Mouse (Mus musculus): Measurements from ENCODE around the gene Immp2l. TPM values are rescaled to one million over a fixed set of nuclear protein-coding genes. Genes with fewer than 3 reads are reported as not detected.
"Not testable (repeated sequence)": the region's sequence is repeated elsewhere in the genome, so short reads cannot be mapped to it uniquely, and the experiment has no call there.

The Immp2l gene
- polyA plus RNA-seq, 1 experiment from 2014 or later: 6.9 TPM

- H3K4me2 ChIP-seq (ENCODE audit: low read length); H3K36me3 ChIP-seq (ENCODE audit: control insufficient read depth, insufficient read depth); H3K27ac ChIP-seq (ENCODE audit: low read length); H3K4me1 ChIP-seq (replicated peaks; ENCODE audit: control insufficient read depth, insufficient read depth, low read length); H3K4me3 ChIP-seq (replicated peaks; ENCODE audit: low read length); H3K9ac ChIP-seq (replicated peaks; ENCODE audit: low read depth, low read length); H3K27me3 ChIP-seq (replicated peaks; ENCODE audit: control insufficient read depth, insufficient read depth, low read length); H3K9me3 ChIP-seq (ENCODE audit: control insufficient read depth, low read length): not testable (repeated sequence)
- no CpG with 5 or more reads among the region's 4 CpGs for WGBS
- ATAC-seq: 0 out of 2 replicates have a peak, but pooled peaks have one; percentile 47
Observed at GRCm38 (mm10) chr12:41777762-41778161, 753.9 kb downstream of the Immp2l start.

GRCm38 (mm10) chr12:41793681-41794080 lies 769.8 kb downstream of the Immp2l start:
- not testable (repeated sequence) for H3K36me3 ChIP-seq (ENCODE audit: control insufficient read depth, insufficient read depth); H3K9ac ChIP-seq (replicated peaks; ENCODE audit: low read depth, low read length); H3K9me3 ChIP-seq (ENCODE audit: control insufficient read depth, low read length); H3K27ac ChIP-seq (ENCODE audit: low read length); ATAC-seq; H3K4me1 ChIP-seq (replicated peaks; ENCODE audit: control insufficient read depth, insufficient read depth, low read length); H3K27me3 ChIP-seq (replicated peaks; ENCODE audit: control insufficient read depth, insufficient read depth, low read length); H3K4me2 ChIP-seq (ENCODE audit: low read length); H3K4me3 ChIP-seq (replicated peaks; ENCODE audit: low read length)
- WGBS: 91% methylated on average over 1 of the region's 1 CpGs

DNA sequence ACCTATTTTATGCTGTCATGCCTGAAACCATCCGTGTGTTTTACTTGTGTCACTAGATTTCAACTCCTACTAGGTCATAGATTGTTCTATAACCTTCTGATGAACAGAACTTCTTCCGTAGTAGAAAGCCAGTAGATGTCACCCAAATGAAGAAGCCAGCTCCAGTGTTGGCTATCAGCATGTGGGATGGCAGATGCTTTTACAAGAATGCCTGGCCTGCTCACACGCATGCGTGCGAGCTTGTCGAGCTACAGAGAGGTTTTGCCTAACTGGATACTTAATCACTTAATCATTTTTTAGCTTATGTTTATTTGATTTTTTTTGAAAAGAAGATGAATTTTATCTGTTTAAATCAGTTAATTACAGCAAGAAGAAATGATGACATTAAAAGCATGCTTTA lies 805.6 kb downstream of the Immp2l start:
- H3K9me3 ChIP-seq (ENCODE audit: control insufficient read depth, low read length): no peaks in the 10 kb centered on the region
- H3K4me1 ChIP-seq (replicated peaks; ENCODE audit: control insufficient read depth, insufficient read depth, low read length): no peaks in the 10 kb centered on the region; the same call in 1 of the 2 replicates
- H3K4me3 ChIP-seq (replicated peaks; ENCODE audit: low read length): no peak overlapping the region
- peak; percentile 72 for ATAC-seq
- H3K4me2 ChIP-seq (ENCODE audit: low read length): no peak overlapping the region
- H3K27ac ChIP-seq (ENCODE audit: low read length): no peak overlapping the region
- no peaks in the 10 kb centered on the region for H3K27me3 ChIP-seq (replicated peaks; ENCODE audit: control insufficient read depth, insufficient read depth, low read length)
- WGBS: 65% methylated on average over 6 of the region's 6 CpGs
- no peak overlapping the region for H3K9ac ChIP-seq (replicated peaks; ENCODE audit: low read depth, low read length)
- no peaks in the 10 kb centered on the region for H3K36me3 ChIP-seq (ENCODE audit: control insufficient read depth, insufficient read depth)

- Histone ChIP-seq H3K9ac (replicated peaks; ENCODE audit: low read depth, low read length) (no peak overlapping the region), H3K4me3 (replicated peaks; ENCODE audit: low read length) (no peak overlapping the region), H3K36me3 (ENCODE audit: control insufficient read depth, insufficient read depth) (no peaks in the 10 kb centered on the region), H3K27ac (ENCODE audit: low read length) (no peak overlapping the region), H3K9me3 (ENCODE audit: control insufficient read depth, low read length) (no peaks in the 10 kb centered on the region), H3K4me1 (replicated peaks; ENCODE audit: control insufficient read depth, insufficient read depth, low read length) (no peaks in the 10 kb centered on the region; the same call in 1 of the 2 replicates), H3K27me3 (replicated peaks; ENCODE audit: control insufficient read depth, insufficient read depth, low read length) (no peaks in the 10 kb centered on the region), H3K4me2 (ENCODE audit: low read length) (no peak overlapping the region)
- WGBS: 86% methylated on average over 7 of the region's 7 CpGs
- ATAC-seq: no peak
Observed at GRCm38 (mm10) chr12:41831731-41832130, 807.8 kb downstream of the Immp2l start.

DNA sequence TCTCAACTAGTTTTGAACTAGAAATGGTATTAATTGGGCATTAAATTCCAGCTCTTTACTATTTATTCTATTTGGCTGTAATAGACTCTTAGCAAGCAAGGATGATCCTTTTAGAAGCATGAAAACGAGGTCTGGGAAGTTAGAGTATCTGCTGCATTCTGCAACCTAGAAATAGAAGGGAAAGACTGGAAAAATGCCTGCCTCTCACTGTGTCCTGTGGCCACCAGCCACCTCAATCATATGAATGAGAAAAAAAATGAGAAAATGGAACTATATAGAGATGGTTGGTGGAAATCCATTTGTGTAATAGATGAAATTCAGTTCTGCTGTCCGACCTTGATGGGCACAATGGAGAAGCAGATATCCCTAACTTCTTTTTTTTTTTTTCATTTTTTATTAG lies 810.8 kb downstream of the Immp2l start:
- Histone ChIP-seq H3K9me3 (ENCODE audit: control insufficient read depth, low read length) (no peaks in the 10 kb centered on the region), H3K27me3 (replicated peaks; ENCODE audit: control insufficient read depth, insufficient read depth, low read length) (no peaks in the 10 kb centered on the region), H3K4me3 (replicated peaks; ENCODE audit: low read length) (no peak overlapping the region), H3K4me2 (ENCODE audit: low read length) (no peak overlapping the region), H3K4me1 (replicated peaks; ENCODE audit: control insufficient read depth, insufficient read depth, low read length) (no peaks in the 10 kb centered on the region), H3K27ac (ENCODE audit: low read length) (no peak overlapping the region), H3K9ac (replicated peaks; ENCODE audit: low read depth, low read length) (no peak overlapping the region), H3K36me3 (ENCODE audit: control insufficient read depth, insufficient read depth) (no peaks in the 10 kb centered on the region)
- WGBS: 85% methylated on average over 2 of the region's 2 CpGs
- no peak for ATAC-seq

DNA sequence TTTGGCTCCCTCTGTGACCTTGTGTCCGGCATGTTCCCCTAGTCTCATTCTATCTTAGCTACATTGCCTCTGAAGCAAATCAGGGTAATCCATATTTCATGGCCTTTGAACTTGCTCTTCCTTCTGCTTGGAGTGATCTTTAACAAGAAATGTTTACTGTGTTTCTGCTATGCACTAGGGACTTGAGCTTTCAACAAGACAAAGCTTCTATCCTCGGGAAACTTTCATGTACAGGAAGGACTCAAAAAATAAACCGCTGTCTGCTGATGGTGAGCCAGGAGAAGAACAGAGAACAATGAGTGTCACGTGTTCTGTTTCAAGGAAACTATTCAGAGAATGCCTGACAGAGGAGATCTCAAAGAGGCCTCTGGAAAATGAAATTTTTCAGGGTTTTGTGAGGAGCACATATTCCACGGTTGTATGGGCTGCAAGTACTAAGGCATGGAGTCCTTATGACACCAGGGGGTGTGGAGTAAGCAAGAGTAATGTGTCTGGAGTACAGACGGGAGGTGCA lies 814.5 kb downstream of the Immp2l start:
- no peak overlapping the region for H3K4me3 ChIP-seq (replicated peaks; ENCODE audit: low read length)
- ATAC-seq: no peak
- H3K4me1 ChIP-seq (replicated peaks; ENCODE audit: control insufficient read depth, insufficient read depth, low read length): peaks cover 3% of the 10 kb centered on the region
- no peaks in the 10 kb centered on the region for H3K36me3 ChIP-seq (ENCODE audit: control insufficient read depth, insufficient read depth)
- H3K4me2 ChIP-seq (ENCODE audit: low read length): no peak overlapping the region
- no peak overlapping the region for H3K27ac ChIP-seq (ENCODE audit: low read length)
- H3K9ac ChIP-seq (replicated peaks; ENCODE audit: low read depth, low read length): no peak overlapping the region
- H3K27me3 ChIP-seq (replicated peaks; ENCODE audit: control insufficient read depth, insufficient read depth, low read length): no peaks in the 10 kb centered on the region
- H3K9me3 ChIP-seq (ENCODE audit: control insufficient read depth, low read length): no peaks in the 10 kb centered on the region
- 83% methylated on average over 6 of the region's 6 CpGs for WGBS

DNA sequence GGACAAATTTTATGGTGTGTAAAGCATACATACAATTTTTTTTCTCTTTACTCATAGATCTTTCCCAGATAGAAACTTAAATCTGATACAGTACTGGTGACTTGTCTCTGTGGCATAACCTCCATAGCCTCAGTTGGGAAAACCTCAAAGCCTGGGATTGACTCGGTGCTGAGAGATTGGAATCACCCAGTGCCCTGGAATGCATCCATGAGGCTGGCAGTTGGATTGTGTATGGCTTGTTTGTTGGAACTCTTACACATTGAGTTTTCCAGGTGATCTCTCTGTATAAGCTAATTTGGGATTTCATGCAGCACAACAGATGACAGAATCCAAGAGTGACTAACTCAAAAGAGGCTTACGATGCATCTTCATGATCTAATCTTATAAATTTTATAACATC lies 815.4 kb downstream of the Immp2l start:
- WGBS: 77% methylated on average over 2 of the region's 2 CpGs
- Histone ChIP-seq H3K4me1 (replicated peaks; ENCODE audit: control insufficient read depth, insufficient read depth, low read length) (peaks cover 3% of the 10 kb centered on the region), H3K4me2 (ENCODE audit: low read length) (no peak overlapping the region), H3K9me3 (ENCODE audit: control insufficient read depth, low read length) (no peaks in the 10 kb centered on the region), H3K36me3 (ENCODE audit: control insufficient read depth, insufficient read depth) (no peaks in the 10 kb centered on the region), H3K27ac (ENCODE audit: low read length) (no peak overlapping the region), H3K9ac (replicated peaks; ENCODE audit: low read depth, low read length) (no peak overlapping the region), H3K4me3 (replicated peaks; ENCODE audit: low read length) (no peak overlapping the region), H3K27me3 (replicated peaks; ENCODE audit: control insufficient read depth, insufficient read depth, low read length) (no peaks in the 10 kb centered on the region)
- no peak for ATAC-seq

GRCm38 (mm10) chr12:41842694-41843329 lies 818.9 kb downstream of the Immp2l start:
- peak; percentile 49 for ATAC-seq
- Histone ChIP-seq H3K4me3 (replicated peaks; ENCODE audit: low read length) (no peak overlapping the region), H3K9me3 (ENCODE audit: control insufficient read depth, low read length) (no peaks in the 10 kb centered on the region), H3K27ac (ENCODE audit: low read length) (no peak overlapping the region), H3K4me1 (replicated peaks; ENCODE audit: control insufficient read depth, insufficient read depth, low read length) (peaks cover 3% of the 10 kb centered on the region), H3K36me3 (ENCODE audit: control insufficient read depth, insufficient read depth) (no peaks in the 10 kb centered on the region), H3K9ac (replicated peaks; ENCODE audit: low read depth, low read length) (no peak overlapping the region), H3K4me2 (ENCODE audit: low read length) (no peak overlapping the region), H3K27me3 (replicated peaks; ENCODE audit: control insufficient read depth, insufficient read depth, low read length) (no peaks in the 10 kb centered on the region)
- 23% methylated on average over 6 of the region's 6 CpGs for WGBS

DNA sequence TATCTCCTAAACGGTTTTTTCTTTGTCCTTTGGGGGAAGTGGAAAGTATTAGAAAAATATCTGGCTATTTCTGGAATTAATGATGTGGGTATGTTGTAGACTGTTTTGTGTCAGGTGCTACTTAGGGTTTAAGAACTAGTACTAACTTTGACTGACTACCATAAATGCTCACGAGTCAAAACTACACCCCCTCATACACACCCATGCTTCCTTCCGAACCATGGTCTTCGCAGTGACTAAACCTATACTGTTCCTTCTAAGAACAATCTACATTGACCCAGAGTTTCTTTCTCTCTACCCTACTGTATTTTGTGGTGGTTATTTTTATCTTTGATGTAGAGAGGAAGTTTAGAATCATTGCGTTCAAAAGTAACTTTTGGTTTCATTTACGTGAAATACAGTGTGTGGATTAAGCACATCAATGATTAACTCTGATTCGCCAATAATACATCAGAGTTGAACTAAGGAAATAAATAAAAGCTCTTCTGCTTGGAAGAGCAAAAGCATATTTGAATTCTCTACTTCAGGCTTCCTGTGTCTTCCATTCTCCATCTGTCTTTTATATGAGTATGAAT lies 828.1 kb downstream of the Immp2l start:
- 90% methylated on average over 7 of the region's 7 CpGs for WGBS
- Histone ChIP-seq H3K36me3 (ENCODE audit: control insufficient read depth, insufficient read depth) (no peaks in the 10 kb centered on the region), H3K4me3 (replicated peaks; ENCODE audit: low read length) (no peak overlapping the region), H3K4me2 (ENCODE audit: low read length) (no peak overlapping the region), H3K9ac (replicated peaks; ENCODE audit: low read depth, low read length) (no peak overlapping the region), H3K4me1 (replicated peaks; ENCODE audit: control insufficient read depth, insufficient read depth, low read length) (no peaks in the 10 kb centered on the region), H3K27ac (ENCODE audit: low read length) (no peak overlapping the region), H3K27me3 (replicated peaks; ENCODE audit: control insufficient read depth, insufficient read depth, low read length) (no peaks in the 10 kb centered on the region), H3K9me3 (ENCODE audit: control insufficient read depth, low read length) (no peaks in the 10 kb centered on the region)
- ATAC-seq: no peak
